Comparison of ENCODE assay signal across 14 mouse cellular contexts in genomic region chr8:106805859-106806258, GRCm38 (mm10).
DNase-seq lines count a peak whose midpoint lies in the region; ATAC-seq and TF ChIP-seq lines count a peak whose summit lies in the region.
"Had no signal": no experiment of that assay in that cellular context is flagged by ENCODE, and none has a peak within 500 bp of the region (broad histone marks: within the 10 kb centered on the region; RNA-seq: fewer than 3 reads in every experiment).

No protein-coding gene starts in this region.

- no peak for ATAC-seq in lung, postnatal 0 days
- no peak for ATAC-seq in neural tube, embryonic 15.5 days (ENCODE audit: low FRiP score)
- ATAC-seq in intestine, embryonic 15.5 days: no peak
- ATAC-seq: inflammation-experienced regulatory T-cells, adult 6 months had no signal

- H3K27me3 ChIP-seq in heart, adult 2 months (ENCODE audit: control insufficient read depth, insufficient read depth, low read length): no peaks in the 10 kb centered on the region
- H3K27me3 ChIP-seq in lung, postnatal 0 days (replicated peaks; ENCODE audit: insufficient read depth, low read length): no peaks in the 10 kb centered on the region
- no peaks in the 10 kb centered on the region for H3K27me3 ChIP-seq in ES-Bruce4 (ENCODE audit: control insufficient read depth, insufficient read depth, low read length, poor library complexity, severe bottlenecking)
- no peaks in the 10 kb centered on the region for H3K27me3 ChIP-seq in neural tube, embryonic 15.5 days (replicated peaks)
- H3K27me3 ChIP-seq in intestine, embryonic 15.5 days (replicated peaks): no peaks in the 10 kb centered on the region
- H3K27me3 ChIP-seq: stomach, embryonic 15.5 days had no signal

- no peak for DNase-seq in heart, adult 2 months
- DNase-seq in heart, postnatal 25 days (ENCODE audit: low spot score): no peak
- no peak for DNase-seq in lung, postnatal 0 days (ENCODE audit: low spot score)
- DNase-seq in lung, adult 18-20 months: no peak
- peak; percentile 18 for DNase-seq in naive thymus-derived CD4-positive, alpha-beta T cell, adult 2 months (ENCODE audit: low read depth)
- DNase-seq: adrenal gland, postnatal 25 days; cerebellum, adult 2 months; heart, postnatal 10 days had no signal

- no peaks in the 10 kb centered on the region; the same call in 1 of the 2 replicates for H3K36me3 ChIP-seq in heart, adult 2 months (ENCODE audit: control insufficient read depth, insufficient read depth, low read length)
- no peaks in the 10 kb centered on the region for H3K36me3 ChIP-seq in lung, postnatal 0 days (ENCODE audit: insufficient read depth, low read length)
- no peaks in the 10 kb centered on the region for H3K36me3 ChIP-seq in ES-Bruce4 (ENCODE audit: control insufficient read depth, insufficient read depth, low read length, poor library complexity, severe bottlenecking)
- H3K36me3 ChIP-seq in neural tube, embryonic 15.5 days: no peaks in the 10 kb centered on the region
- no peaks in the 10 kb centered on the region for H3K36me3 ChIP-seq in intestine, embryonic 15.5 days

- no peaks in the 10 kb centered on the region for H3K9me3 ChIP-seq in lung, postnatal 0 days (ENCODE audit: low read length)
- no peaks in the 10 kb centered on the region for H3K9me3 ChIP-seq in ES-Bruce4 (replicated peaks; ENCODE audit: control insufficient read depth, insufficient read depth, low read length, poor library complexity, severe bottlenecking)
- H3K9me3 ChIP-seq in neural tube, embryonic 15.5 days (replicated peaks): no peaks in the 10 kb centered on the region
- H3K9me3 ChIP-seq in intestine, embryonic 15.5 days: no peaks in the 10 kb centered on the region
- H3K9me3 ChIP-seq: stomach, embryonic 15.5 days had no signal

- WGBS in heart, adult 2 months: 98% methylated on average over 3 of the region's 3 CpGs
- 91% methylated on average over 3 of the region's 3 CpGs for WGBS in lung, postnatal 0 days
- 94% methylated on average over 3 of the region's 3 CpGs for WGBS in neural tube, embryonic 15.5 days
- WGBS in intestine, embryonic 15.5 days: 86% methylated on average over 3 of the region's 3 CpGs

- peaks cover 1% of the 10 kb centered on the region for H3K4me1 ChIP-seq in heart, adult 2 months (ENCODE audit: control insufficient read depth, insufficient read depth, low read length)
- no peaks in the 10 kb centered on the region for H3K4me1 ChIP-seq in lung, postnatal 0 days (ENCODE audit: insufficient read depth, low read depth, low read length)
- H3K4me1 ChIP-seq in ES-Bruce4 (ENCODE audit: control insufficient read depth, insufficient read depth, low read length): no peaks in the 10 kb centered on the region
- no peaks in the 10 kb centered on the region for H3K4me1 ChIP-seq in neural tube, embryonic 15.5 days
- H3K4me1 ChIP-seq in intestine, embryonic 15.5 days (replicated peaks): no peaks in the 10 kb centered on the region
- H3K4me1 ChIP-seq: stomach, embryonic 15.5 days had no signal

- H3K4me2 ChIP-seq in lung, postnatal 0 days (replicated peaks; ENCODE audit: low read depth, low read length): no peak overlapping the region
- H3K4me2 ChIP-seq in neural tube, embryonic 15.5 days: no peak overlapping the region
- H3K4me2 ChIP-seq in intestine, embryonic 15.5 days (replicated peaks): no peak overlapping the region
- H3K4me2 ChIP-seq: stomach, embryonic 15.5 days had no signal

- peak; percentile 48 for TF ChIP-seq CTCF in heart, adult 2 months (IDR thresholded peaks at IDR 0.05)
- TF ChIP-seq CTCF in lung, postnatal 0 days (IDR thresholded peaks at IDR 0.05): peak; percentile 41
- peak; percentile 24 for TF ChIP-seq CTCF in ES-Bruce4 (IDR thresholded peaks at IDR 0.05; ENCODE audit: low read depth, low read length)

- H3K79me2 ChIP-seq in heart, adult 2 months (replicated peaks; ENCODE audit: control insufficient read depth, insufficient read depth, low read length): no peaks in the 10 kb centered on the region

- no peak overlapping the region for H3K27ac ChIP-seq in heart, adult 2 months
- no peak overlapping the region for H3K27ac ChIP-seq in lung, postnatal 0 days (ENCODE audit: low read length)
- H3K27ac ChIP-seq in ES-Bruce4 (ENCODE audit: insufficient read depth, low read length): no peak overlapping the region
- H3K27ac ChIP-seq in neural tube, embryonic 15.5 days (replicated peaks): no peak overlapping the region
- no peak overlapping the region for H3K27ac ChIP-seq in intestine, embryonic 15.5 days
- H3K27ac ChIP-seq: stomach, embryonic 15.5 days had no signal

- intact Hi-C loops in heart, adult 2 months (cut with DNase I): no loop called here
- intact Hi-C loops in heart, postnatal 25 days (cut with DNase I): no loop called here

- no peak for TF ChIP-seq POLR2A in heart, adult 2 months (IDR thresholded peaks at IDR 0.05; ENCODE audit: insufficient read depth, low read depth, low read length)
- no peak for TF ChIP-seq POLR2A in ES-Bruce4 (IDR thresholded peaks at IDR 0.05; ENCODE audit: insufficient read depth, low read length)

- TF ChIP-seq EP300 in heart, adult 2 months (IDR thresholded peaks at IDR 0.05; ENCODE audit: insufficient read depth, low read depth, low read length): no peak
- no peak for TF ChIP-seq EP300 in lung, postnatal 0 days (IDR thresholded peaks at IDR 0.05)
- no peak for TF ChIP-seq EP300 in ES-Bruce4 (IDR thresholded peaks at IDR 0.05; ENCODE audit: insufficient read depth, low read depth, low read length)

- H3K4me3 ChIP-seq in heart, adult 2 months: no peak overlapping the region
- H3K4me3 ChIP-seq in lung, postnatal 0 days (ENCODE audit: low read depth, low read length): no peak overlapping the region
- H3K4me3 ChIP-seq in ES-Bruce4 (ENCODE audit: low read depth, low read length): no peak overlapping the region
- H3K4me3 ChIP-seq in neural tube, embryonic 15.5 days (replicated peaks): no peak overlapping the region
- H3K4me3 ChIP-seq in intestine, embryonic 15.5 days (replicated peaks): no peak overlapping the region
- H3K4me3 ChIP-seq: myocyte; stomach, embryonic 15.5 days had no signal

- H3K9ac ChIP-seq in heart, adult 2 months (ENCODE audit: low read depth, low read length): no peak overlapping the region
- H3K9ac ChIP-seq in lung, postnatal 0 days (replicated peaks; ENCODE audit: low read depth): no peak overlapping the region
- no peak overlapping the region for H3K9ac ChIP-seq in ES-Bruce4 (ENCODE audit: low read depth, poor library complexity, severe bottlenecking)
- H3K9ac ChIP-seq in neural tube, embryonic 15.5 days (replicated peaks): no peak overlapping the region
- H3K9ac ChIP-seq in intestine, embryonic 15.5 days: no peak overlapping the region
- H3K9ac ChIP-seq: stomach, embryonic 15.5 days had no signal
